Mouse (Mus musculus): ENCODE data around the gene Ttc1. TPM values are rescaled to one million over a fixed set of nuclear protein-coding genes. Genes with fewer than 3 reads are reported as not detected.

Ttc1 gene
- 10 to 100 TPM; 71.3 to 76.4 (median 73.0) TPM for total RNA-seq (2022)

- peak; percentile 92 to 95 for DNase-seq (ENCODE audit: low spot score in 2 of 2)
These were observed at the start of gene Ttc1 for GRCm38 (mm10) chr11:43747233-43748226. Ttc1 (minus strand) TSS chr11:43748008.

- DNase-seq (ENCODE audit: low spot score in 2 of 2), result no peak
These were observed 48.2 kb upstream of the Ttc1 start for GRCm38 (mm10) chr11:43795992-43796391.

- DNase-seq (ENCODE audit: low spot score in 2 of 2), result no peak
These were observed 42.6 kb upstream of the Ttc1 start for GRCm38 (mm10) chr11:43790446-43790845.

GRCm38 (mm10) chr11:43783772-43784171, 36.0 kb upstream of the Ttc1 start:
- DNase-seq (ENCODE audit: low spot score in 2 of 2), result peak; percentile 20 to 21

- DNase-seq (ENCODE audit: low spot score in 2 of 2), result no peak
These were observed 35.3 kb upstream of the Ttc1 start for GRCm38 (mm10) chr11:43783106-43783505.

GRCm38 (mm10) chr11:43779551-43779950, 31.7 kb upstream of the Ttc1 start:
- DNase-seq (ENCODE audit: low spot score in 2 of 2), result no peak

- no peak for DNase-seq (ENCODE audit: low spot score in 2 of 2)
These were observed 28.5 kb upstream of the Ttc1 start for GRCm38 (mm10) chr11:43776324-43776694.

GRCm38 (mm10) chr11:43775469-43776323, 27.9 kb upstream of the Ttc1 start:
- no peak for DNase-seq (ENCODE audit: low spot score in 2 of 2)

GRCm38 (mm10) chr11:43773725-43774124, 25.9 kb upstream of the Ttc1 start:
- no peak for DNase-seq (ENCODE audit: low spot score in 2 of 2)

- no peak for DNase-seq (ENCODE audit: low spot score in 2 of 2)
These were observed 22.3 kb upstream of the Ttc1 start for GRCm38 (mm10) chr11:43770110-43770509.

- DNase-seq (ENCODE audit: low spot score in 2 of 2), result no peak
These were observed 19.9 kb upstream of the Ttc1 start for GRCm38 (mm10) chr11:43767749-43768148.

GRCm38 (mm10) chr11:43766922-43767648, 19.3 kb upstream of the Ttc1 start:
- DNase-seq (ENCODE audit: low spot score in 2 of 2), result peak; percentile 21 to 47

- no peak for DNase-seq (ENCODE audit: low spot score in 2 of 2)
These were observed 10.6 kb upstream of the Ttc1 start for GRCm38 (mm10) chr11:43758436-43758835.

- no peak for DNase-seq (ENCODE audit: low spot score in 2 of 2)
These were observed 7.6 kb upstream of the Ttc1 start for GRCm38 (mm10) chr11:43755411-43755810.

GRCm38 (mm10) chr11:43754568-43754967, 6.8 kb upstream of the Ttc1 start:
- no peak for DNase-seq (ENCODE audit: low spot score in 2 of 2)

GRCm38 (mm10) chr11:43751542-43751941, 3.7 kb upstream of the Ttc1 start:
- DNase-seq (ENCODE audit: low spot score in 2 of 2), result no peak

- no peak for DNase-seq (ENCODE audit: low spot score in 2 of 2)
These were observed 19.0 kb downstream of the Ttc1 start for GRCm38 (mm10) chr11:43728737-43729301.

GRCm38 (mm10) chr11:43727796-43728195, 20.0 kb downstream of the Ttc1 start:
- no peak for DNase-seq (ENCODE audit: low spot score in 2 of 2)

GRCm38 (mm10) chr11:43723411-43723810, 24.4 kb downstream of the Ttc1 start:
- DNase-seq (ENCODE audit: low spot score in 2 of 2), result no peak

- no peak for DNase-seq (ENCODE audit: low spot score in 2 of 2)
These were observed 35.6 kb downstream of the Ttc1 start for GRCm38 (mm10) chr11:43712178-43712577.

- DNase-seq (ENCODE audit: low spot score in 2 of 2), result no peak
These were observed 39.4 kb downstream of the Ttc1 start for GRCm38 (mm10) chr11:43708409-43708808.
